12 mouse cellular contexts compared by ENCODE assay signal in genomic region chr11:97684063-97684680, GRCm38 (mm10). TPM values are rescaled to one million over a fixed set of nuclear protein-coding genes. Genes with fewer than 3 reads are reported as not detected.
DNase-seq lines count a peak whose midpoint lies in the region; ATAC-seq and TF ChIP-seq lines count a peak whose summit lies in the region.
"Had no signal": no experiment of that assay in that cellular context is flagged by ENCODE, and none has a peak within 500 bp of the region (broad histone marks: within the 10 kb centered on the region; RNA-seq: fewer than 3 reads in every experiment).

No protein-coding gene starts in this region.

- no peak for ATAC-seq in forebrain, postnatal 0 days
- ATAC-seq: midbrain, embryonic 13.5 days had no signal

- H3K4me2 ChIP-seq in forebrain, postnatal 0 days (ENCODE audit: low read depth): no peak overlapping the region

- peak; percentile 94 for DNase-seq in heart, adult 11 months
- DNase-seq in heart, postnatal 4 days: no peak
- peak; percentile 52 for DNase-seq in 416B (ENCODE audit: low read depth)
- no peak for DNase-seq in forebrain, postnatal 0 days
- no peak for DNase-seq in layer of hippocampus, postnatal 10 days (ENCODE audit: low spot score in 2 of 2)
- DNase-seq in left cerebral cortex, postnatal 36 days (ENCODE audit: low spot score in 2 of 2): no peak
- DNase-seq: kidney, adult 18-20 months; right cerebral cortex, adult 18-20 months had no signal

- WGBS in bone marrow, adult 2 months: 25% methylated on average over 6 of the region's 6 CpGs
- WGBS in small intestine, adult 2 months: 63% methylated on average over 6 of the region's 6 CpGs
- WGBS in forebrain, postnatal 0 days: 84% methylated on average over 6 of the region's 6 CpGs

- no peak; the same call in 1 of the 2 replicates for TF ChIP-seq CTCF in bone marrow, adult 2 months (IDR thresholded peaks at IDR 0.05; ENCODE audit: control insufficient read depth, insufficient read depth, low read length)
- TF ChIP-seq CTCF in small intestine, adult 2 months (IDR thresholded peaks at IDR 0.05; ENCODE audit: extremely low read depth, insufficient read length, insufficient replicate concordance, low read depth, low read length): no peak
- no peak for TF ChIP-seq CTCF in forebrain, postnatal 0 days (IDR thresholded peaks at IDR 0.05; ENCODE audit: low read depth)

- H3K4me1 ChIP-seq in bone marrow, adult 2 months (ENCODE audit: control insufficient read depth, insufficient read depth, low read length): peaks cover 4% of the 10 kb centered on the region
- peaks cover 27% of the 10 kb centered on the region for H3K4me1 ChIP-seq in small intestine, adult 2 months (ENCODE audit: control insufficient read depth, insufficient read depth, insufficient read length, low read length)
- no peaks in the 10 kb centered on the region for H3K4me1 ChIP-seq in forebrain, postnatal 0 days (ENCODE audit: insufficient read depth)

- H3K36me3 ChIP-seq in small intestine, adult 2 months (ENCODE audit: control insufficient read depth, insufficient read depth, low read length): peaks cover 28% of the 10 kb centered on the region
- H3K36me3 ChIP-seq in forebrain, postnatal 0 days (ENCODE audit: insufficient read depth): peaks cover 32% of the 10 kb centered on the region

- H3K9ac ChIP-seq in forebrain, postnatal 0 days: no peak overlapping the region

- no peaks in the 10 kb centered on the region for H3K9me3 ChIP-seq in forebrain, postnatal 0 days (ENCODE audit: low read length)
- H3K9me3 ChIP-seq: limb, embryonic 10.5 days; midbrain, embryonic 13.5 days had no signal

- peak overlapping the region; percentile 5 for H3K4me3 ChIP-seq in bone marrow, adult 2 months (replicated peaks; ENCODE audit: control insufficient read depth, low read depth, low read length)
- peak overlapping the region; percentile 0 for H3K4me3 ChIP-seq in small intestine, adult 2 months (ENCODE audit: low read depth, low read length)
- no peak overlapping the region for H3K4me3 ChIP-seq in forebrain, postnatal 0 days (ENCODE audit: low read depth, low read length)
- H3K4me3 ChIP-seq: limb, embryonic 10.5 days; midbrain, embryonic 13.5 days had no signal

- peak overlapping the region; percentile 72 for H3K27ac ChIP-seq in bone marrow, adult 2 months (ENCODE audit: control insufficient read depth, insufficient read depth, low read depth, low read length, poor library complexity)
- peak overlapping the region; percentile 73 for H3K27ac ChIP-seq in small intestine, adult 2 months (ENCODE audit: insufficient read depth, low read depth, low read length)
- no peak overlapping the region for H3K27ac ChIP-seq in forebrain, postnatal 0 days (ENCODE audit: low read depth, low read length)
- H3K27ac ChIP-seq: limb, embryonic 10.5 days had no signal

- intact Hi-C loops in left cerebral cortex, postnatal 36 days (cut with DNase I): no loop called here

- TF ChIP-seq POLR2A in bone marrow, adult 2 months (IDR thresholded peaks at IDR 0.05; ENCODE audit: borderline replicate concordance, control insufficient read depth, low read depth, low read length): peak; percentile 69; the same call in 1 of the 2 replicates
- no peak for TF ChIP-seq POLR2A in small intestine, adult 2 months (IDR thresholded peaks at IDR 0.05; ENCODE audit: low read depth, low read length)

- H3K27me3 ChIP-seq in small intestine, adult 2 months (ENCODE audit: control insufficient read depth, insufficient read depth, low read length): no peaks in the 10 kb centered on the region
- H3K27me3 ChIP-seq in forebrain, postnatal 0 days (ENCODE audit: insufficient read depth, low read length): no peaks in the 10 kb centered on the region

RNA-seq across cellular contexts. Expression of gene Cisd3, which starts 1.5 kb away (rescaled TPM):
- total RNA-seq in heart, postnatal 4 days (2021): 10 to 100 TPM; 96.7 to 98.0 TPM
- 29.3 and 76.0 TPM in 2 replicates for polyA plus RNA-seq in bone marrow, adult 2 months (2011; ENCODE audit: insufficient read depth, insufficient read length, low replicate concordance, missing spikeins)
- polyA plus RNA-seq in small intestine, adult 2 months (2012; rRNA removed): 112 and 249 TPM in 2 replicates
- total RNA-seq in forebrain, postnatal 0 days (2014; rRNA removed): 14.4 and 15.5 TPM in 2 replicates
- 27.2 and 27.8 TPM in 2 replicates for polyA plus RNA-seq in forebrain, postnatal 0 days (2015; fragmentation: Nextera tagmentation; extraction: Ambion mirVana)
- total RNA-seq in layer of hippocampus, postnatal 10 days (2021): 10 to 100 TPM; 34.3 to 40.1 TPM
- 10 to 100 TPM; 56.0 to 59.3 TPM for total RNA-seq in left cerebral cortex, postnatal 36 days (2021)

RNA-seq across cellular contexts. Expression of gene Pcgf2, which starts 16.1 kb away (rescaled TPM):
- 10 to 100 TPM; 31.3 to 31.8 TPM for total RNA-seq in heart, postnatal 4 days (2021)
- 7.0 and 10.7 TPM in 2 replicates for polyA plus RNA-seq in bone marrow, adult 2 months (2011; ENCODE audit: insufficient read depth, insufficient read length, low replicate concordance, missing spikeins)
- 25.9 and 77.9 TPM in 2 replicates for polyA plus RNA-seq in small intestine, adult 2 months (2012; rRNA removed)
- total RNA-seq in forebrain, postnatal 0 days (2014; rRNA removed): 13.0 and 21.9 TPM in 2 replicates
- 10.0 and 12.6 TPM in 2 replicates for polyA plus RNA-seq in forebrain, postnatal 0 days (2015; fragmentation: Nextera tagmentation; extraction: Ambion mirVana)
- total RNA-seq in layer of hippocampus, postnatal 10 days (2021): 10 to 100 TPM; 51.0 to 52.0 TPM
- 10 to 100 TPM; 27.5 to 35.7 TPM for total RNA-seq in left cerebral cortex, postnatal 36 days (2021)

RNA-seq across cellular contexts. Expression of gene Psmb3, which starts 19.0 kb away (rescaled TPM):
- 100 to 1,000 TPM; 186 to 196 TPM for total RNA-seq in heart, postnatal 4 days (2021)
- 138 and 152 TPM in 2 replicates for polyA plus RNA-seq in bone marrow, adult 2 months (2011; ENCODE audit: insufficient read depth, insufficient read length, low replicate concordance, missing spikeins)
- 164 and 330 TPM in 2 replicates for polyA plus RNA-seq in small intestine, adult 2 months (2012; rRNA removed)
- total RNA-seq in forebrain, postnatal 0 days (2014; rRNA removed): 322 and 350 TPM in 2 replicates
- polyA plus RNA-seq in forebrain, postnatal 0 days (2015; fragmentation: Nextera tagmentation; extraction: Ambion mirVana): 499 and 621 TPM in 2 replicates
- 100 to 1,000 TPM; 146 to 170 TPM for total RNA-seq in layer of hippocampus, postnatal 10 days (2021)
- total RNA-seq in left cerebral cortex, postnatal 36 days (2021): 100 to 1,000 TPM; 116 to 125 TPM

RNA-seq across cellular contexts. Expression of gene Mllt6, which starts 21.0 kb away (rescaled TPM):
- total RNA-seq in heart, postnatal 4 days (2021): 10 to 100 TPM; 50.2 to 51.1 TPM
- 13.0 and 23.7 TPM in 2 replicates for polyA plus RNA-seq in bone marrow, adult 2 months (2011; ENCODE audit: insufficient read depth, insufficient read length, low replicate concordance, missing spikeins)
- 18.4 and 38.6 TPM in 2 replicates for polyA plus RNA-seq in small intestine, adult 2 months (2012; rRNA removed)
- total RNA-seq in forebrain, postnatal 0 days (2014; rRNA removed): 42.2 and 48.1 TPM in 2 replicates
- 1.7 TPM in 2 replicates for polyA plus RNA-seq in forebrain, postnatal 0 days (2015; fragmentation: Nextera tagmentation; extraction: Ambion mirVana)
- total RNA-seq in layer of hippocampus, postnatal 10 days (2021): 10 to 100 TPM; 50.5 to 55.5 TPM
- total RNA-seq in left cerebral cortex, postnatal 36 days (2021): 100 to 1,000 TPM; 129 to 134 TPM

RNA-seq across cellular contexts. Expression of gene Epop, which starts 54.7 kb away (rescaled TPM):
- total RNA-seq in heart, postnatal 4 days (2021): 1 to 10 TPM; 1.4 TPM
- 0.41 and 6.1 TPM in 2 replicates for polyA plus RNA-seq in bone marrow, adult 2 months (2011; ENCODE audit: insufficient read depth, insufficient read length, low replicate concordance, missing spikeins)
- polyA plus RNA-seq in small intestine, adult 2 months (2012; rRNA removed): 2.1 and 3.8 TPM in 2 replicates
- total RNA-seq in forebrain, postnatal 0 days (2014; rRNA removed): 5.0 and 6.8 TPM in 2 replicates
- polyA plus RNA-seq in forebrain, postnatal 0 days (2015; fragmentation: Nextera tagmentation; extraction: Ambion mirVana): 3.6 and 4.1 TPM in 2 replicates
- 1 to 10 TPM; 7.4 to 9.8 TPM for total RNA-seq in layer of hippocampus, postnatal 10 days (2021)
- 100 to 1,000 TPM in 1 of 2 experiments, 10 to 100 TPM in 1; 90.9 to 102 TPM for total RNA-seq in left cerebral cortex, postnatal 36 days (2021)

Comparison
In these comparisons a context has a peak if more than half of its experiments do, and no peak if none do; other contexts are left out.
1. DNase-seq: peak in heart, adult 11 months (single experiment) and 416B (single experiment); none in heart, postnatal 4 days (single experiment), forebrain, postnatal 0 days (single experiment), layer of hippocampus, postnatal 10 days (0 of 2) and left cerebral cortex, postnatal 36 days (0 of 2).